Mouse (Mus musculus) cerebellum, adult 2 months (tissue): Measurements from ENCODE around the gene Adcy1.

Source experiments
- CTCF ChIP-seq: fragments of 200-500 bp; IDR thresholded peaks from 2 replicates; pipeline ENCODE4 v1.5.1; 2011; ENCODE audit warnings: low read depth, mild to moderate bottlenecking, control low read depth, low read length, moderate library complexity, borderline replicate concordance; ENCODE audit not compliant: insufficient read depth
- POLR2A ChIP-seq: fragments of 200-500 bp; IDR thresholded peaks from 2 replicates; pipeline ENCODE4 v1.6.1; 2011; ENCODE audit warnings: low read length, control low read depth, borderline replicate concordance; ENCODE audit not compliant: insufficient read depth

DNA sequence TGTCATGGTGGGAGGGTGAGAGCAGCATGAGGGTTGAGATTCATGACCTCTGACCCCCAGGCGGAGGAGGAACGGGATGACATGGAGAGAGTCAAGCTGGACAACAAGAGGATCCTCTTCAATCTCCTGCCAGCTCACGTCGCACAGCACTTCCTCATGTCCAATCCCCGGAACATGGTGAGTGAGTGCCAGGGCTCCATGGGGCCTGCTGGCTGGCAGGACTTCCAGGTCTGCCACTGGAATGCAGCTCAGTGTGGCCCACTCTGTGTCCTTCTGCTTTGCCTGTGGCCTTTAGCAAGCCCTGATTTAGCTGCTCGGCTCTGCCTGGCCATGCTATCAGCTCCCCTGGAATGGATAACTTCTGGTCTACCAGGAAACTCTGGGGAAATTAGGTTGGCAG is 96.9 kb downstream of the Adcy1 start:
- TF ChIP-seq POLR2A (no peak), CTCF (no peak)
